Mouse (Mus musculus) cerebellum, postnatal 36 days (tissue): ENCODE data around the gene Lmtk2.

Experiments
- DNase-seq, 2 experiments: peaks; one replicate each; pipeline ENCODE4 v3.0.0; 2021 to 2022; ENCODE audit warnings: mixed read lengths in 2 of 2

Lmtk2 gene

DNA sequence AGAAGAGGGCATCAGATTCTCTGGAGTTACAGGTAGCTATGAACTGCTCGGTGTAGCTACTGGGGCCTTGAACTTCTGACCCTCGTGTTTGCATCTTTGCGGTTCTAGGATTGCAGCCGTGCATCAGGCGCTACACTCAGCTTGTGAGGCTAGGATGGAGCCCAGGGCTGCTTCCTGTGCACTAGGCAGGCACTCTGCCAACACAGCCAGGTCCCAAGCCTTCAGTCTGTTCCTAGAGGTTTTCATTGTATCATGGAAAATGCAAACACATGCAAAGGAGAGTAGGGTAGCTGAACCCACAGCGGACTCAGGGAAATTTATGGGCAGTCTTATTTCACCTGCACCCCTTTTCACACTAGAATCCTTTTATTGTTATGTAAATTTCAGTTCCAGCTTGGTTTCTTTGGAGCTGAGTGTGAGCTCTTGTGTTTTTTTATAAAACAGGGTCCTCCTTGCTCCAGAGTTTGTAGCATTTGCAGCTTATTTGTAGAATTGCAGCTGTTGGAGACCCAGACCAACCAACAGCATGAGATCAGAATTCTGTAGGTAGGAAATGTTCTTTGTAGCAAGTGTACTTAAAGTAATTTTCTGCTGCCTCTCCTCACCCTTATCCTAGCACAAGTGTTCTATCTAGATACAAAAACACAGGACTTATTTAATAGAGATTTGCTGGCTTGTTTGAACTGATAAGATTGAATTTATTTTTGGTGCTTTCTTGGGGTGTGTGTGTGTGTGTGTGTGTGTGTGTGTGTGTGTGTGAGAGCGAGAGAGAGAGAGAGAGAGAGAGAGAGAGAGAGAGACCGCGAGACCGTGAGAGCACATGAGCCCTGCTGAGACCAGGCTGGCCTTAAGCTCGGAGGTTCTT is 12.6 kb downstream of the Lmtk2 start:
- peak; percentile 55 to 61 for DNase-seq

DNA sequence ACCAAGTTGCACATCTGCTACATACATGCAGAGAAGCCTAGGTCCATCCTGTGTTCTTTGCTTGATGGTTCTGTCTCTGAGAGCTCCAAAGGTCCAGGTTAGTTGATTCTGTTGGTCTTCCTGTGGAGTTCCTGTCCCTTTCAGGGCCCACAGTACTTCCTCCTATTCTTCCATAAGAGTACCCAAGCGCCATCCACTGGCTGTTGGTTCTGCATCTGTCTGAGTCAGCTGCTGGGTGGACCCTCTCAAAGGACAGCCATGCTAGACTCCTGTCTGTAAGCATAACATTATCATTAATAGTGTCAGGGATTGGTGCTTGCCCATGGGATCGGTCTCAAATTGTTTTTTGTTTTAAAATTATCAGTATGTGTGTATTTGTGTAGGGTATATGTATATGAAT is 13.8 kb downstream of the Lmtk2 start:
- DNase-seq: no peak

DNA sequence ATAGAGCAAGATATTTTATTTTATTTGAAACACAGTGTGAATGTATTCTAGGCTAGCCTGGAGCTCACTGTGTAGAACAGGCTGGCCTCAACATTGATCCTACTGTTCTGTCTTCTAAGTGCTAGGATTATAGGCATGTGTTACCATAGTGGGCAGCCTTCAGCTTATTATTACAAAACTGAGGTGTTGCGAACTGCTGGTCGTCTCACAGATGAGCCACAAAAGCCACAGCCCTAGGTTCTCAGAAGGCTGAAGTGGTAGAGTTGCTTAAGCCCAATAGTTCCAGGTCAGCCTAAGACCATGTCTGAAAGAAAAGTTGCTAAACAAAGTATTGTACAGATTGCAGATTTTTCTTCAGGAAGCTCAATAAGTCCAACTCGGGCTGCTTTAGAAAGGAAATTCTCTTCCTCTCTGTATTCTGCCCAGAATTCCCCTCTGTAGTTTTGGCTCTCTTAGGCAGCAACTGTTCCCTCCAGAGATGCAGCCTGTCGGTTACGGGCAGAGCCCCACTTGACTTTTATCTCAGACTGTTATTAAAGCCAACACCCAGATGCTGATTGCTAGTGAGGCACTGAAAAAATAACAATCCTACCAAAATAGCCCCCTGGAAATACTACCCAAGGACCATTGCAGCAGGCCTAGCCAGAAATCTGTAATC is 14.9 kb downstream of the Lmtk2 start:
- DNase-seq: no peak

DNA sequence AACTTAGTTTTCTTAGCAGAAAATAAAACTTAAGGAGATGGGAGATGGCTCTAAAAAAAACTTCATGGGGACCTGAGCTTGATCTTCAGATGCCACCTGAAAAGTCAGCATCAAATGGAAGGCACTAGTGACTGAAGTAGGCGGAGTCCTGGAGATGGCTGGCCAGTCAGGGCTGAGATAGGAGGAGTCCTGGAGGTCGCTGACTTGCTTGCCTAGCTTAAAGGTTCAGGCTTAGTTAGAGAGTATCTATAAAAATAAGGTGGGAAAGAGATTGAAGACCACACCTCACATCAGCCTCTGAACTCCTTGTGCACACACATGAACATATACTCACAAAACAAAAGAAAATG is 15.4 kb downstream of the Lmtk2 start:
- DNase-seq: no peak

- DNase-seq: no peak
Observed at GRCm38 (mm10) chr5:144118271-144118670, 18.0 kb downstream of the Lmtk2 start.

DNA sequence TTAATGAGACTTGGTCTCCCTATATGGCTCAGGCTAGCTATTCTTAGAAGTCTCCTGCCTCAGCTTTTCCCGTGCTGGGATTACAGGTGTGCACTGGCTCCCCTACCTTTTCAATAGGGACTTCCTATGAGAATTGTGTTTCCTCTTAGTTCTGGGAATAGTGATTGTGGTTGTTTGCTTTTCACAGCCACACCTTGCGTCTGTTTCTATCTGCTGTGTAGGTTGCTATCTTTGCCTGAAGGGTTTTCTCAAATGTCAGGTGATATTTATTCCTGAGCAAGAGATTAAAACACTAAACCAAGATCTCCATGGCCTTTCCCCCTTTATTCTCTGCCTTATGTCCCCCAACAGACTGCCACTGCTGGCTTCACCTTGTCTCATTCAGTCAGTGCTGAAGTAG is 19.1 kb downstream of the Lmtk2 start:
- no peak for DNase-seq

GRCm38 (mm10) chr5:144121489-144121888 is 21.3 kb downstream of the Lmtk2 start:
- no peak for DNase-seq

GRCm38 (mm10) chr5:144125979-144126755 is 25.9 kb downstream of the Lmtk2 start:
- DNase-seq: no peak

- no peak for DNase-seq
Observed at GRCm38 (mm10) chr5:144143531-144143930, 43.3 kb downstream of the Lmtk2 start.

GRCm38 (mm10) chr5:144146898-144147297 is 46.7 kb downstream of the Lmtk2 start:
- DNase-seq: no peak

- no peak for DNase-seq
Observed at GRCm38 (mm10) chr5:144149530-144149929, 49.3 kb downstream of the Lmtk2 start.

- DNase-seq: no peak
Observed at GRCm38 (mm10) chr5:144151270-144151669, 51.0 kb downstream of the Lmtk2 start.

- DNase-seq: peak; percentile 58 to 79
Observed at GRCm38 (mm10) chr5:144154528-144154927, 54.3 kb downstream of the Lmtk2 start.

- DNase-seq: peak; percentile 36 to 49
Observed at GRCm38 (mm10) chr5:144158604-144159003, 58.4 kb downstream of the Lmtk2 start.

GRCm38 (mm10) chr5:144159137-144159536 is 58.9 kb downstream of the Lmtk2 start:
- no peak for DNase-seq

GRCm38 (mm10) chr5:144162080-144162812 is 62.0 kb downstream of the Lmtk2 start:
- DNase-seq: no peak

DNA sequence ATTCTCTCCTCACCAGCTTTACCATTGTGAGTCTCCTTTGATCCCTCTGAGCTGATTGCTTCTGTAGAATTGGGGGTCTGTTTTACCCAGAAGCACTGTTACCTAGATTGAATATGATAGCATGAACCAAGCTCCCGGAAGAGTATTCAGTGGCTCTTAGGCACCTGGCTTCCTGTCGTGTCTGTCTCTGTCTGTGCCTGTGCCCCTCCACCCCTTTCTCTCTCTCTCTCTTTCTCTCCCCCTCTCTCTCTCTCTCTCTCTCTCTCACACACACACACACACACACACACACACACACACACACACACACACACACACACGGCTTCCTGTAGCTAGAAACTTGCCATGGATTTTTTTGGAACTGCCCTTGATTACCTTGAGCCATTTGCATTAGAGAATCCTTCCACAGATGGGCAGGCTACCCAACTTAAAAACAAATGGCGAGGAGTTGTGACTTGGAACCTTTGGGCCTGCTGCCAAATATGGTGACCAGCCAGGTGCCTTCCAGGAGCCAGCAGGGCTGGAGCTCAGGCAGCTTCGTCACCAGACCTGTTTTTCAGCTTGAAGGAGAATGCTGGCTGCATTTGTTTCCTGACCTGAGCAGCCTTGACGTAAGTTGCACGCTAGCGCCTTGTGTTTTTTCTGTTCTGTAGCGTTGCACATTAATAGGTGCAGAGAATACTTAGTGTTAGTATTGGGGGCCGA is 62.7 kb downstream of the Lmtk2 start:
- DNase-seq: peak; percentile 74 to 75

DNA sequence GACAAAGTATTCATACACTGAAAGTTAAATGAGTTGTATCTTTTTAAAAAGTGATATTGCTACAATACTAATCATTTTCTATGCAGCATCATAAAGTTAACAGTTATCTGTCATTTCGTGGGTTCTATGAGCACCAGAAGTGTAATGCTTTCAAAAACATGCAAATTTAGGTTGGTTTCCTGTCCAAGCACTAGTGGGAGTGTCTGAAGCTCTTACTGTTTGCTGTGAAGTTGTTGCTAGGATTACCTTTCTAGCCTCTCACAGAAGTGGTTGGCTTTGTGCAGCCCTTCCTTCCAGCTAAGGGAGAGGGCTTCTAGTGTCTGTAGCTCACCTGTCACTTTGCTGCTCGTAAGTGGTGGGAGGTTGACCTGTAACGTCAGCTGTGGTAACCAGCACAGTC is 65.5 kb downstream of the Lmtk2 start:
- no peak for DNase-seq

GRCm38 (mm10) chr5:144169275-144169975 is 69.2 kb downstream of the Lmtk2 start:
- no peak for DNase-seq

- DNase-seq: no peak
Observed at GRCm38 (mm10) chr5:144173648-144174047, 73.4 kb downstream of the Lmtk2 start.

GRCm38 (mm10) chr5:144178216-144178615 is 78.0 kb downstream of the Lmtk2 start:
- DNase-seq: no peak

DNA sequence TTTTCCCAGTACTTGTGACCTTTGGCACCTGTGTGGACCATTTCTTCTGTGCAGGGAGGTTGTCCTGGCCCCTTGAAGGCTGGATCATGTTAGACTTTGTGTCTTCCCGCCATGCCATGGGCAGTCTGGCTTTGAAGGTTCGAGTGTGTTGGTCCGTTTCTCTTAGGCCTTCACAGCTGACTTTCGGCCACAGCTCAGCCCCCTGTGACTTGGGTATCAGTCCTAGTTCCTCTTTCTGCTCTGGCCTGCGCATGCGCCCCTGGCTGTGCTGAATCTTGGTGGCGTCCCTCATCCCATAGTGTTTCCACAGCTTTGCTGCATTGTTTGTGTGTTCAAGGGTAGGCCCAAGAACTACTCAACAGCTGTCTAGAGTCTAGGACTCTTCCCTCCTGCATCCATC is 81.0 kb downstream of the Lmtk2 start:
- DNase-seq: no peak
